Mouse (Mus musculus): Measurements from ENCODE around the gene Cd40lg.
A peak's percentile ranks its signal among the peaks of the same experiment; 100 is the strongest.

The Cd40lg gene

GRCm38 (mm10) chrX:57211876-57212275, at the start of gene Cd40lg:
Gene Cd40lg, plus strand, starts transcription at chrX:57212143.
- DNase-seq, result no peak

- no peak for DNase-seq
Measured at GRCm38 (mm10) chrX:57166549-57166948, 45.4 kb upstream of the Cd40lg start.

GRCm38 (mm10) chrX:57171269-57171668, 40.7 kb upstream of the Cd40lg start:
- DNase-seq, result no peak

- DNase-seq, result no peak
Measured at GRCm38 (mm10) chrX:57177225-57177779, 34.6 kb upstream of the Cd40lg start.

GRCm38 (mm10) chrX:57182470-57182869, 29.5 kb upstream of the Cd40lg start:
- DNase-seq, result no peak

- DNase-seq, result no peak
Measured at GRCm38 (mm10) chrX:57183359-57183758, 28.6 kb upstream of the Cd40lg start.

GRCm38 (mm10) chrX:57187301-57187700, 24.6 kb upstream of the Cd40lg start:
- no peak for DNase-seq

- DNase-seq, result peak; percentile 11 to 53
Measured at GRCm38 (mm10) chrX:57189335-57189734, 22.6 kb upstream of the Cd40lg start.

- peak in 1 of 2 experiments; percentile 32 for DNase-seq
Measured at GRCm38 (mm10) chrX:57196319-57196718, 15.6 kb upstream of the Cd40lg start.

GRCm38 (mm10) chrX:57198036-57198435, 13.9 kb upstream of the Cd40lg start:
- no peak for DNase-seq

GRCm38 (mm10) chrX:57200397-57200796, 11.5 kb upstream of the Cd40lg start:
- no peak for DNase-seq

GRCm38 (mm10) chrX:57210591-57210990, 1.4 kb upstream of the Cd40lg start:
- no peak for DNase-seq

GRCm38 (mm10) chrX:57212862-57213261, 919 bp downstream of the Cd40lg start:
- no peak for DNase-seq

- DNase-seq, result no peak
Measured at GRCm38 (mm10) chrX:57215495-57215894, 3.6 kb downstream of the Cd40lg start.

- no peak for DNase-seq
Measured at GRCm38 (mm10) chrX:57216271-57216670, 4.3 kb downstream of the Cd40lg start.

GRCm38 (mm10) chrX:57219563-57219962, 7.6 kb downstream of the Cd40lg start:
- no peak for DNase-seq

GRCm38 (mm10) chrX:57221881-57222280, 9.9 kb downstream of the Cd40lg start:
- DNase-seq, result no peak

GRCm38 (mm10) chrX:57223301-57223700, 11.4 kb downstream of the Cd40lg start:
- DNase-seq, result no peak

GRCm38 (mm10) chrX:57228178-57228577, 16.2 kb downstream of the Cd40lg start:
- peak; percentile 26 to 54 for DNase-seq

GRCm38 (mm10) chrX:57233596-57233995, 21.7 kb downstream of the Cd40lg start:
- DNase-seq, result no peak

- DNase-seq, result no peak
Measured at GRCm38 (mm10) chrX:57235982-57236381, 24.0 kb downstream of the Cd40lg start.

GRCm38 (mm10) chrX:57238572-57238971, 26.6 kb downstream of the Cd40lg start:
- DNase-seq, result no peak

- peak in 1 of 2 experiments; percentile 22 for DNase-seq
Measured at GRCm38 (mm10) chrX:57253329-57254055, 41.5 kb downstream of the Cd40lg start.

GRCm38 (mm10) chrX:57260744-57261143, 48.8 kb downstream of the Cd40lg start:
- peak in 1 of 2 experiments; percentile 20 for DNase-seq

GRCm38 (mm10) chrX:57263515-57263914, 51.6 kb downstream of the Cd40lg start:
- DNase-seq, result no peak
